Mouse (Mus musculus) cortical plate, adult 2 months (tissue): Measurements from ENCODE around the gene Sgca.

Experiments used
- CTCF ChIP-seq: fragments of 200-500 bp; IDR thresholded peaks from 2 replicates; pipeline ENCODE4 v1.5.1; 2011; ENCODE audit warnings: mild to moderate bottlenecking, control low read depth, low read length; ENCODE audit not compliant: insufficient read depth; ENCODE audit errors: extremely low read depth
- POLR2A ChIP-seq: fragments of 200-500 bp; IDR thresholded peaks from 2 replicates; pipeline ENCODE4 v1.6.1; 2011; ENCODE audit warnings: mild to moderate bottlenecking, low read length, control low read depth; ENCODE audit not compliant: insufficient read depth; ENCODE audit errors: extremely low read depth

GRCm38 (mm10) chr11:94952169-94952568, 24.0 kb downstream of the Sgca start:
- no peak for TF ChIP-seq POLR2A
- no peak for TF ChIP-seq CTCF
